Mouse (Mus musculus): Measurements from ENCODE around the gene Dnah11.
"Not testable (repeated sequence)": the region's sequence is repeated elsewhere in the genome, so short reads cannot be mapped to it uniquely, and the experiment has no call there.

Dnah11 gene

DNA sequence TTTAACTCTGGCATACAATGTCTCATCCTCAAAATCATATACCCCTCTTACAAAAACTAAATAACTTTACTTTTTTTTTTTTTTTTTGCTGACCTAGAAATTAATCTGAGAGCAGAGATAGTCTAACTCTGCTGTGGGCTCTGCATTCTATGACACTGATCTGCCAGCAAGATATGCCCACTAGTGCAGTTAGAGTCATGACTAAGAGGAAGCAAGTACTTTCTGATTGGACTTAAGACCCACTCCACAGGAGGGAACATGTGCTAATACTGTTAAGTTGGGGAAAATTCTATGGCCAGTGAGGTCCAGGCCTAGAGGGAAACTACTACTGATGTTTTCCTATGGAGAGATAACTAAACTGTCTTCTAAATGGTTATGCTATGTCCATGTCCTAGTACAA is 225.1 kb downstream of the Dnah11 start:
- DNase-seq (ENCODE audit: low read depth, low spot score) = no peak

DNA sequence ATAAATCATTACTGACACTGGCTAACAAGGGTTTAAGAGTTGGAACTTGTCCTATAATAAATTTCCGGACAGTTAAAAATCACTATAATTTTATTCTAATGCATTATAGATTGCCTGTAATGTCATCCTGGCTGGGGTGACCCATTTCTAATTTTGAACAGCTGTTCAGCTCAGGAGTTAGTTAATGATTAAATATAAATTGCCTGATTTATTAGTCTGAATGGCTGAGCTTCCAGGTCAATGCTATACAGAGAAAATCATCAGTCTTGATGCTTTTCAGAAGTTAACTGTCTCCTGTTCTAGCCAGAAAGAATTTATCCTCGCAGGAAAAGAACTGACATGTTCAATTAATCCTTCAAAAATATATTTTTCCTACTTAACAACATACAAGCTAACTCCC is 236.1 kb downstream of the Dnah11 start:
- no peak for DNase-seq (ENCODE audit: low read depth, low spot score)

DNA sequence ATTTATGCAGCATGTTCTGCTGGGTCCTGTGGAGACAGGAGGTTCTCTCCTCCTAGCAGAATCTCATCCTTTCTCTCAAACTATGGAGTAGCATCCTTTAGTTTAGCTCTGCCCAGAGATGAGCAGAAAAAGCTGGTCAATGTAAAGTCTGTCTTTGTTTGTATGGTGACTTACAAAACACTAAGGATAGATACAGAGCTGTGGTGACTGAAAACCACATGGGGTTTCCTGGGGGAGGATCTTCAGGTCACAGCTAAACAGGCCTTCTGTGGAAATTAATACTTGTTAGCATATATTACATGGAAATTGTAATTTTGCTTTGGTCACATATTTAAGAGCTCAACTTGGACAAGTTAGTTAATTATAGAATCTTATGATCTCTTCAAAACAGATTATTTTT is 239.6 kb downstream of the Dnah11 start:
- DNase-seq (ENCODE audit: low read depth, low spot score) = no peak

DNA sequence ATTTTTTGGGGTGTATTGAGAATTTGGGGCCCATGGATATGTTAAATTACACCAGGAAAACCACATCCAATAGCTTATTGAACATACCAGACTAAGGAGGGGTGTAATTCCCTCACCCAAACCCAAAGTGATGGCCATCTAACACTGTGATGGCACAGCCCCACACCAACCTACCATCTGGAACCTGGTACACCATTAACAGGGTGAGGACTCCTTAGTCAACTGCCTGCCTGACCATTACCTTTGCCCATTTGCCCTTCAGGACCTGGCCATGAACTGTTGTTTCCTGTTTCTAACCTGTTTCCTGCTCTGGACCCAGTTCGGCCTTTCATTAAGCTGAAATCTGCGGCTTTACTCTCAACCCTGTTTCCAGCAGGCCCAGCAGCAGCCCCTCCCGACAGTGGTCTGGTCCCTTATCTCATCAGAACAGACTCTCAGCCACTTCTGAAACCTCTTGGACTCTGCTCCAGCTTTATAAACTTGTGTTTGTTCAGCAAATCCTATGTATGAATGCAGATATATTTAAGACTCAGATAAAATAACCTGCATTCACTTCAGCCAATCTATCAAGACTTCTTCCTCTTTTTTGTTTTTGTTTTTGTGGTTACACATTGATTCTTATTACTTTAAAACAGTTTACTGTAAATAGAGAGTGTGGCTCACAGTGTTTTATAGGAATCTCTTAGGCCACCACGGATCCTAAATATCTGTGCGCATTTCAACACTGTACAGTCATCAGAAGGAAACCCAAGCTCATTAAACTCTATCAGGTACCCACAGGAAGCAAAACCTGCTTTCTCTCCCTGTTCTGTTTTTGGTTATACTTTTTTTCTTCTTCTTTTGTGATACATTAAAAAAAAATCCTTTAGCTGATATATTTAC is 251.8 kb downstream of the Dnah11 start:
- DNase-seq (ENCODE audit: low read depth, low spot score) = no peak

DNA sequence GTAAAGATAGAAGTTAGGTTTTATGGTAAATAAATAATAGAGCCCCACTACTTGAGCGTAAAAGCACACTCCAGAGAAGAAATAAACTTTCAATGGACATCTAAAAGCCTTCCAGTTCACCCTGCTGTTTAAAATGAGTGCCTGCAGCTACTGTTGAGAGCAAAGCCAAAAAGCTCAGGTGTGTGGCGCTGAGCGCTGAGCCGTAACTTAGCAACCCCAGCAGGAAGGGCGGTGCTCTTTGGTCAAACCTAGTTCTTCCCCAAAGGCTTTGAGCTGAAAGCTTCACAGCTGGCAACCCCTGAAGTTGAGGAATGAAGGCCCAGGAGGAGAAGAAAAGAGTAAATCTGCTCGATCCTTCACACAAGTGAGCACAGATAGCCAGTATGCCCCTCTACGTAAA is 256.9 kb downstream of the Dnah11 start:
- no peak for DNase-seq (ENCODE audit: low read depth, low spot score)

DNA sequence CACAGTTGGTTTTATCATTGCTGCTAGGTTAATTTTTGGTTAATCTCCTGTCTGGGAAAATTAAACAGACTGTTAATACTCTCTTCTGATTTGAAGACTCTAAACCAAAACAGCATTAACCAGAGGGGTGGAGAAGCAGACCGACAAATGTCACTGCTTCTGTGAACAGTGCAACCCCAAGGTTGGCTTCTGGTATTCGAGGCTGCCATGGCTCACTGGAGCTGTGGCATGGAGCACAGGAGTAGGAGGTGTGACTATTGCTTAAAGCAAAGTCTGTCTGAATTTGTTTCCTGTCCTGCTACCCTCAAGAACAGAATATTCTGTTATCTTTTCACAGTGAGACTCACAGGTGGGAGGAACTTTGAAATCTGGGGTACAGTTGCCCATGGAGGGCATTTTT is 260.6 kb downstream of the Dnah11 start:
- no peak for DNase-seq (ENCODE audit: low read depth, low spot score)

DNA sequence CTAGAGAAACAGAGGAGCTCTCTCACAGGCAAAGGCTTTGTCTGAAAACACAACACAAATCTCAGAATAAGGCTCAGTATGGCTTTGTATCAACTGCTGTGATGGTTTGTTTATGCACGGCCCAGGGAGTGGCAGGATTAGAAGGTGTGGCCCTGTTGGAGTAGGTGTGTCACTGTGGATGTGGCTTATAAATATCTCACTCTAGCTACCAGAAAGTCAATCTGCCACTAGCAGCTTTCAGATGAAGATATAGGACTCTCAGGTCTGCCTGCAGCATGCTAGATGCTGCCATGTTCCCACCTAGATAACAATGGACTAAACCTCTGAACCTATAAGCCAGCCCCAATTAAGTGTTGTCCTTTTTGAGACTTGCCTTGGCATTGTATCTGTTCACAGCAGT is 266.8 kb downstream of the Dnah11 start:
- no peak for DNase-seq (ENCODE audit: low read depth, low spot score)

DNA sequence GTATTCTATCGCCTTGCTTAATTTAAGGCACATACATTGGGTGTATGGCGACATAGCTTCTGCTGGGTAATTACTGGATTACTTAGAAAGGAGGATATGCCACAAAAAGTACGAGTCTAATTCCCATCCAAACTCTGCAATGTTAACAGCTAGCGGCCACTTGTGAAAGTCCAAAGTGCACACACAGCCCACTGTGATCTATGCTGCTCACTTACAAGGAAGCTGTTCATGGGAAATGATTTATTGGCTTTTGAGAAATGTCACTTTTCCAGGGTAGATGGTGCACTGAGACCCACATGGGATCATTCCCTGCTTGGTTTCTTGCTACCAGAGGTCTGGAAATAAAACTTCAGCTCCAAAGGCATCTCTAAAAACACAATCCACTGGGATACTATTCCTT is 269.1 kb downstream of the Dnah11 start:
- no peak for DNase-seq (ENCODE audit: low read depth, low spot score)

DNA sequence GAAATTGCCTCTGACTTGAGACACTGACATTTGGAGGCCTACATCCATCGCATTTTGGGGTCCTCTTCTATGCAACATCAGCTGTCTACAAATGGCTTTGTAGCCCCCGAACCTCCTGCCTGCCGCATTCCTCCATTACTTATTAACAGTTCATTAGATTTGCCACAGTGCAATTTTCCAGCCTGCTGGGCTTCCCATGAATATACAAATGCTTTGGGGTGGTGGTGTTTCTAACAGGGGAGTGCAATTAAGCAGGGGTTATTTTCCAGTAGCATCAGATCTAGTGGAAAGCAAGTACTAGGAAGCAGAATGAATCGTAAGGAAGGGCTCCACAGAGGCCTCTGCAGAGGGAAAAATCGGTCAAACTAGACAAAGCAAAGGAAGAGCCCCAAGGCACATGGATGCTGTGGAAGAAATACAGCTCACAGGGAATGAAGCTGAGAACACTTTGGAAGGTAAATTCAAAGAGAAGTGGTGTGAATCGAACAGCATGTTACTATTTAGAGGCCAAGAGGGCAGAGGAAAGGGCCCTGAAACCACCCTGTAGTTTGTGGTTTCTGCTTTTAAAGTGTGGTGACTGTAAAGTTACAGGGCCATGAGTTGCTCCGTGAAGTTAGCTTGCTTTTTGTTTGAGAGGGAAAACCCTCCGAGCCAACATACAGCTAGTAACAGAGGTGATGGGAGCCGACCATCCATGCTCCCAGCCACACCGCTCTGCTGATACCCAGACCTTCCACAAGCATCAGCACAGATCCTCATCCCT is 282.8 kb downstream of the Dnah11 start:
- DNase-seq (ENCODE audit: low read depth, low spot score) = no peak

DNA sequence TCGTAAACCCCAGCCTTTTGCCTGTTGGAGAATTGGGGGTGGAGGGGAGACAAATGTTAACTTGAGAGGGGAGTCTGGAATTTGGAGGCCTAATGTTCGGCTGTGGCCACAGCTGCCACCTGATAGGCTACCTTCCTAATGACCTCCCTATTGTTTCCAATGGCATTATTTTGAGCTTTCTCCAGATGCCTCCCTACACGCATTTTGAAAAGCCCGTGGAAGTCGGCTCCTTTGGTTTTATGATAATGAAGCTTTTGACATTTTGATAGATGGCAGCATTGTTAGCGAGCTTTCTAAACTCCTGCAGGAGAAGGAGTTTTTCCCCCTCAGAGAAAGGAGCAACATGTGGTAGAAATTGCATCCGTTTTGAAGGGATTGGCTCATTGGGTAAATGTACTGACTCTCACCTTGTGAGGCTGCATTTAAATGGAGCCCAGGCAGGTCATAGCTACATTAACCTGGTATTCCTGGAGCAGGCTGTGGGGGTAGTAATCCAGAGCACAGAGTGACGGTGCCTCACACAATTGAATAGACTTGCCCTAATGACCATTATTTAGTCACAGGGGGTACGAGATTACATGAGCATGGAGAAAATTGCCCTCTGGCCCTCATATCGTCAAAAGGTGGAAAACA is 284.1 kb downstream of the Dnah11 start:
- DNase-seq (ENCODE audit: low read depth, low spot score) = no peak

DNA sequence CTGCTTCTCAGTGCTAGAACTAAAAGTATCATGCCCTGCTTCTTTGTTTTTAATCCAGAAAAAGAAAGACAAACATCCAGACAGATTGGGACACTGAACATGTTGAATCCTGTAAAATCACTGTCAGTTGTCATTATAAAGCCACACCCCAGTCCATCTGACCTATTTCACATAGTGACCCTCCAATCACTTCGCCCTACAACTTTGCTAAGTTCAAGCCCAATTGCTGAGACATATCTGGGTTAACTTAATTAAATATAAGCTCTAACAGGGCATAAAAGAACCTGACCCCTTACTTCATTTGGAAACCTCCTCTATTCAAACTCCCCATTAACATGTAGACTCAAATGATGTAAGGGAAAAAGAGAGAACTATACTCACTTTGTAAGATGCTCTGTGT is 287.4 kb downstream of the Dnah11 start:
- no peak for DNase-seq (ENCODE audit: low read depth, low spot score)

DNA sequence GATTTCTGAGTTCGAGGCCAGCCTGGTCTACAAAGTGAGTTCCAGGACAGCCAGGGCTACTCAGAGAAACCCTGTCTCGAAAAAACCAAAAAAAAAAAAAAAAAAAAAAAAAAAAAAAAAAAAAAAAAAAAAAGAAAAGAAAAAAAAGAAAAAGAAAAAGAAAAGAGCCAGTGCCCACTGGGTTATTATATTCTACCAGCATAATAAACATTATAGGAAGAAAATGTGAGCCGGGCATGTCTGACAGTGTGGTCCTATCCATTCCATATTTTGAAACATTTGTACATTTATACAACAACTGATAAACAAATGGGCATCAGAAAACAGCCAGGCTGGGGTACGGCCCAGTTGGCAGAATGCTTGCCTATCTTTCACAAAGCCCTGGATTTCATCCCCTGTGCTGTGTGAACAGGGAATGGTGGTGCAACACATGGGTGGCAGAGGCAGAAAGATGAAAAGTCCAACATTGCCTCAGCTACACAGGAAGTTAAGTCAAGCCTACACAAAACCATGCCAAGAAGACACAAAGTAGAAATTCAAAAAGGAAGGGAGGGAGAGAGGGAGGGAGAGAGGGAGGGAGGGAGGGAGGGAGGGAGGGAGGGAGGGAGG is 293.5 kb downstream of the Dnah11 start:
- DNase-seq (ENCODE audit: low read depth, low spot score) = not testable (repeated sequence)

DNA sequence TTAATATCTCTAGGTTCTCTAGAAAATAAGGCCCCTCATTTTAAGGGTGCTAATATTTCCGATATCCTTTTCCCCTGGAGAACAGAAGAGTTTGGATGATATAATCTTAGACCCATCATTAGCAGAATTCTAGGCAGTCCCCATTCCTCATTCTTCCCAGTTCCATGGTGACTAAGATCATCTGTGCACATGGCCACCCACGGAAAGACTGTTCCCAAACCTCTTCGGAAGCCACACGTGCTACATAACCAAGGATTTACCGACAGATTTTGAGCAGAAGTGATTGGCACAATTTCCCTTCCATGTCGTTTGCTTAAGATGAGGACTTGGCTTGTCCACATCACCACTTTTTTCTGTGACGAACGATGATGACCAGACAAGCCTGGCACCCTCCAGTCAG is 295.2 kb downstream of the Dnah11 start:
- no peak for DNase-seq (ENCODE audit: low read depth, low spot score)

DNA sequence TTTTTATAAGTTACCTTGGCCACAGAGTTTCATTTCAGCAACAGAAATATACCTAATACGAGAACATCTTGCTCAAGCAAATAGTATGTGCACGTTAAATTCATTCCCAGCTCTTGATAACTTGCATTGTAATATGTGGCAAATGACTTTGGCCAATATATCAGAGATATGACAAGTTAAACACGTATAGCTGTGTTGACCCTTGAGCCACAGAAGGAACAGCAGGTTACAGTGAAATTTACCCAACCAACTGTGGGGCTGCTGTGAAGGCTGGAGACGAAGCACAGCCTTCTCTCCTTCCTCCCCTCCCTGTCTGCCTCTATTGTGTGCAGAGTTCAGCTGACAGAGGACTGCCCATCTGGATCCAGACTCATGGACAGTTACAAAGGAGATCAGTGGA is 297.5 kb downstream of the Dnah11 start:
- not testable (repeated sequence) for DNase-seq (ENCODE audit: low read depth, low spot score)

DNA sequence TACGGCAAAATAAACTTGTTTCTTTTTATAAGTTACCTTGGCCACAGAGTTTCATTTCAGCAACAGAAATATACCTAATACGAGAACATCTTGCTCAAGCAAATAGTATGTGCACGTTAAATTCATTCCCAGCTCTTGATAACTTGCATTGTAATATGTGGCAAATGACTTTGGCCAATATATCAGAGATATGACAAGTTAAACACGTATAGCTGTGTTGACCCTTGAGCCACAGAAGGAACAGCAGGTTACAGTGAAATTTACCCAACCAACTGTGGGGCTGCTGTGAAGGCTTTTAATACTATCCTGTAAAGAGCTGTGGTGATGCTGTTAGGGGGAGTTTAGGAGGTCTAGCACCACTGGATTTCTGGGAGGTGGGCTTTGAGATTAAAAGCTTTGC is 298.0 kb downstream of the Dnah11 start:
- not testable (repeated sequence) for DNase-seq (ENCODE audit: low read depth, low spot score)

DNA sequence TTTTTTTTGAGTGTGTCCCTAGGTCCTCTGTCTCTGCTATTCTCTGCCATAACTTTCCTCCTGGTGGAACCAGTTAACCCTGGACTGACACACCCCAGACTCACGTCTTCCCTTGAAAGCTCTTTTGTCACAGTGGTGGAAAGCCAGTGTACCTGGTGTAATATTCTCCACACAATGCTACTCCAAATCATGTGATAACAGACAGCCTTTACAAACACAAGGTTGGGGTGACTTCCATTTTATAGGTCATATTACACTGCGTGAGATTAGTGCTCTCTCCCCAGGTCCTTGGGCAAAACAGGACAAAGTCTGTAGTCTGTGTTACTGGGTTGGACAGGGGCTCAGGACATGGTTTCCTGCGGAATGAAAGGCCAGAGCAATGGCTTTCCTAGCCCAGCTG is 311.4 kb downstream of the Dnah11 start:
- DNase-seq (ENCODE audit: low read depth, low spot score) = no peak

DNA sequence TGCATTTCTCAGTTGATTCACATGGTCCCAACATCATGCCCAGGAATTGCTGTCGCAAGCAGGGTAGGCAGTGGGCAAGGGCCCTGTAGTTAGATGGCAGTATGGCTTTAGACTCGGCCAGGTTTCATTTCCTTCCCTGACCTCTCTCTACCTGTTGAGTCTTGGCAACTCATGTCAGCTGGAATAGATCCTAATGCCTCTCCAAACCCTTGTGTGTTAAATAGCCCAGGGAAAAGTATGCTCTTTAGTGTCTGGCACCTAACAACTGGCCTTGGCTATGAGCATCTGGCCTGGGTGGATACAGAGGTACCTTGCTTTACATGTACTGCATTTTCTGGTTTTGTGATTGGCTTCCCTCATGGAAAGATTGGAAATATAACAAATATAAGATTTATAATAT is 314.2 kb downstream of the Dnah11 start:
- no peak for DNase-seq (ENCODE audit: low read depth, low spot score)

DNA sequence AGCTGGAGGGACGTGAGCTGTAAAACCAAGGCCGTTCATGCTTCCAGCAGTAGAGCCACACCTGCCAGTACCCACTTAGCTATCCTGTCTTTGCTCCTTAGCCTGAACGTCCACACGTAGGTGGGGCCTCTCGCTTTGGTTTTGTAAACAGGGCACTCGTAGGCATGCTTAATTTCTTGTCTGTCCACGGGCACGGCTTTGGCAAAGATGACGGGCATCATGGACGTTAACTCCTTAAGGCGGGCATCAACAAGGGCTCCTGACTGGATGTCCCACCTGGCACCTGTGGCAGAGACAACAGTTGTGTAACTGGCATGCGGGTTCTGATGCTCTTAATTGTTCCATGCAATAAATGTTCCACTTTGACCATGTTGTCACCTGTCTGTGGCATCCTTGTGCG is 320.5 kb downstream of the Dnah11 start:
- DNase-seq (ENCODE audit: low read depth, low spot score) = no peak

DNA sequence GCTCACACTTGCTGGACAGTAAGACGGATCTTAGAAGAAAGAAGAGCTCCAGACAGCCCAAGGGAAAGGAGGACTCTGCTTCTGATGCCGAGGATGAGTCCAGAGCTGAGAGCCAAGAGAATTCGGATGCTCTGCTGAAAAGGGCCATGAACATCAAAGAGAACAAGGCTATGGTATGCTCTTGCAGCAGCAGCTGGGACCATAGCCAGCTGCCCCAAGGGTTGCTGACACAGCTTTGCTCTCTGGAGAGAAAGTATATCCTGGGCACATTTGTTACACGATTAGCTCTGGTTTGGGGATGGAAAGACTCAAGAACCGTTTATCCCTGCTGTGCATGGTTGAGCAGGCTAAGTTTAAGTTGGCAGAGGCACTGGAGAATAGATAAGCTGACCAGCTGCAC is 326.6 kb downstream of the Dnah11 start:
- DNase-seq (ENCODE audit: low read depth, low spot score) = no peak

DNA sequence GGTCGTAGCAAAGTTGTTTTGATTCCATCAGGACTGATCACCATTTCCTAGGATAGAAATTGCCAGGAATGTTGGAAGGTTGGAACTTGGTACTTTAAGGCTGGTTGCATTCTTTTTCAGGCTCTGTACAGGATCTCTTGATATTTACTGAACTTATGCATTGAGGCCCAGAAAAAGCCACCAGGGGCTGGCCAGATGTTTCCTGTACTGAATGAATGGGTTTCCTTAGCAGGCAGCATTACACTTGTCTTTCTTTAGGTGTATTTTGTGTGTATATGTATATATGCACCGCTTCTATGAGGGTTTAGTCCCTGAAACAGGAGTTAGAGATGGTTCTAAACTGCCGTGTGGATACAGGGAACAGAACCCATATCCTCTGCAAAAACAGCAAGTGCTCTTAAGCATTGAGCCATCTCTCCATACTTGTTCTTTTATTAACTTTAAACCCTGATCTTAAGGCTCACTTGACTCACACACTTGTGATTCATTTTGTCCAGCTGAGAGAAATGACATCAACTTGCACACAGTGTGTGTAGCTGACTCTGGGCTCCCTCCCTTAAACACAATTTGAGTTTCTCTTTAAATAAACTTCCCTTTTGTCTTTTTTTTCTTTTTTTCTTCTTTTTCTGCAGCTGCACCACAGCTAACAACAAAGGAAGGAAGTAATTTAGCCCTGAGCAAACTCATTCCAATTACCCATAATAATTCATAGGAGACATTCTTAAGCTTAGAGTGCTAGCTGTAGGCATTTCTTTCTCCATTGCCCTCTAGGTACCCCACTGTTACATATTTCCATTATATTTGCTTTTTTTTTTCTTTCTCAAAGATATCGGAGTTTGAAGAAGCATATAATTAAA is 330.9 kb downstream of the Dnah11 start:
- DNase-seq (ENCODE audit: low read depth, low spot score) = no peak

DNA sequence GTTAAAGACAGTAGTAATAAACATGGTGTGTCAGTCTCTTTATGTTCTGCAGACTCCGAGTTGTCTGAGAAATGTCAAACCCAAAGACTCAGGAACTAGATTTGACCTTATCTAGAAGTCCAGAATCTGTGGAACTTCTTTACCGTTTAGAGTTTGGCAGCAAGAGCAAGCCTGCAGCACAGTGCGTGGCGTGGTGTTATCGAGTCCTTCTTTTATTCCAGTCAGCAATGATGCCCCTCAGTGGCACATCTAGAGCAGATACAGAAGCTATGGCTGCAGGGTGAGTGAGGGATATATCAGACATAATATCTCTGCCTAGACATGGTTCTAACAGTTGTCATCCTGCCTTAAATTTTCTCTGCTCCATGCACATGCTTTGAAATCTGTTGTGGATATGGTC is 336.2 kb downstream of the Dnah11 start:
- DNase-seq (ENCODE audit: low read depth, low spot score) = no peak
